Comparison of ENCODE assay signal across 13 mouse cellular contexts in the genomic region with DNA sequence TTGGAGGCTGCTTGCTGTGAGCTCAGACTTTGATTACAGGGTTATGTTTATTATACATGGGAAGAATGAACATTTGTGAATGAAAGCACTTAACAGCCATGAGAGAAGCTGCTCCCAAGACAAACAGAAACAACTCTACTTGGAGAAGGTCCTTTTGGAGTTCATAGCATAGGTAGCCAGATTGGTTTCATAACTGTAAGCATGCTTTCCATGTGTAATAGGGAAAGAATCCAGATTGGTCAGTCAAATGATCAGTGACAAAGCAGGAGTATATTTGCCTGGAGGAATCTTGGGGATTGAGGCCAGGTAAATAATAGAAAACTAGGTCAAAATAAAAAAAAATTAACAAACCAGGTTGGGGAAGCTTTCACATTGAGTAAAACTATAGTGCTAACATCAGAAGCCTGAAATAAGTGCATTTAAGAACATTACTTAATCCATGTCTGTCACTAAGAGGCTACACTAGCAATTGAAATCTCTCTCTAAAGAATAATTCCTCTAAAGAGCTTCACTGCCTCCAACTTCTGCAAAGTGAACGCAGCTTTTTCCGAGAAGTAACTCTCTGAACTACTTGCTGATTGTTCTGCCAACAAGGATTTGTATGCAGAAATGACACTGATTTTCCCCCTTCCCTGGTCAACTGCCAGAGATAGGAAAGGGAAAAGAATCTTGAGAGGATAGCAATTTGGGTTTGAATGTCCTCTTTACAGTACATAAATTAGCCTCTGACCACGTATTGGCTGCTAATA. TPM values are rescaled to one million over a fixed set of nuclear protein-coding genes. Genes with fewer than 3 reads are reported as not detected.
"Had no signal": no experiment of that assay in that cellular context is flagged by ENCODE, and none has a peak within 500 bp of the region (broad histone marks: within the 10 kb centered on the region; RNA-seq: fewer than 3 reads in every experiment).

No protein-coding gene starts in this region.

- H3K27me3 ChIP-seq: liver, embryonic 12.5 days; midbrain, embryonic 13.5 days had no signal

- H3K36me3 ChIP-seq: liver, embryonic 12.5 days; lung, embryonic 15.5 days; midbrain, embryonic 13.5 days had no signal

- DNase-seq: kidney, adult 2 months; kidney, postnatal 4 days; left cerebral cortex, postnatal 4 days; lung, postnatal 14 days; right cerebral cortex, postnatal 25 days; thymus, postnatal 4 days had no signal

RNA-seq across cellular contexts. Expression of a gene that starts 42.5 kb away (rescaled TPM):
- total RNA-seq: layer of hippocampus, adult 2 months; layer of hippocampus, postnatal 10 days had no signal

RNA-seq across cellular contexts. Expression of a gene that starts 48.7 kb away (rescaled TPM):
- total RNA-seq: layer of hippocampus, adult 2 months; left cerebral cortex, adult 18-20 months; midbrain, postnatal 0 days had no signal

RNA-seq across cellular contexts. Expression of a gene that starts 49.4 kb away (rescaled TPM):
- total RNA-seq: layer of hippocampus, adult 2 months; left cerebral cortex, adult 18-20 months had no signal
